Mouse (Mus musculus) midbrain, embryonic 16.5 days (tissue): Measurements from ENCODE around the gene Gm5737. TPM values are rescaled to one million over a fixed set of nuclear protein-coding genes. Genes with fewer than 3 reads are reported as not detected.
A peak's percentile ranks its signal among the peaks of the same experiment; 100 is the strongest.

Source experiments
- ATAC-seq: fragments of 200-750 bp; cut with Nextera tagmentation; 2 replicates; pipeline ENCODE4 v1.8.0; 2017; ENCODE audit warnings: moderate TSS enrichment
- H3K27ac ChIP-seq: fragments of 300-500 bp; sonication (generic); 2 replicates; pipeline ENCODE4 v1.5.1; 2014; ENCODE audit warnings: mild to moderate bottlenecking, low read length, mixed read lengths
- H3K27me3 ChIP-seq: fragments of 300-500 bp; sonication (generic); 2 replicates; pipeline ENCODE4 v1.6.1; 2014; ENCODE audit warnings: low read depth, low read length, mixed read lengths; ENCODE audit not compliant: control insufficient read depth, insufficient read depth
- H3K36me3 ChIP-seq: fragments of 300-500 bp; sonication (generic); 2 replicates; pipeline ENCODE4 v1.6.1; 2014; ENCODE audit warnings: mild to moderate bottlenecking, low read length, moderate library complexity, mixed read lengths; ENCODE audit not compliant: control insufficient read depth, insufficient read depth
- H3K4me1 ChIP-seq: fragments of 300-500 bp; sonication (generic); 2 replicates; pipeline ENCODE4 v1.6.1; 2014; ENCODE audit warnings: mild to moderate bottlenecking, low read length, mixed read lengths; ENCODE audit not compliant: control insufficient read depth, insufficient read depth
- H3K4me2 ChIP-seq: fragments of 300-500 bp; sonication (generic); 2 replicates; pipeline ENCODE4 v1.6.1; 2014; ENCODE audit warnings: mild to moderate bottlenecking, low read length, mixed read lengths
- H3K4me3 ChIP-seq: fragments of 300-500 bp; sonication (generic); 2 replicates; pipeline ENCODE4 v1.5.1; 2014; ENCODE audit warnings: low read depth, mild to moderate bottlenecking, low read length, moderate library complexity, mixed read lengths
- H3K9ac ChIP-seq: fragments of 300-500 bp; sonication (generic); 2 replicates; pipeline ENCODE4 v1.6.1; 2014; ENCODE audit warnings: low read depth, low read length, mixed read lengths
- H3K9me3 ChIP-seq: fragments of 300-500 bp; sonication (generic); replicated peaks from 2 replicates; pipeline ENCODE4 v1.6.1; 2014; ENCODE audit warnings: mild to moderate bottlenecking, low read length, mixed read lengths; ENCODE audit not compliant: control insufficient read depth, poor library complexity, severe bottlenecking
- WGBS: fragments of 180-500 bp; shearing (Covaris S2); extraction: QIAGEN DNeasy Blood & Tissue Kit; methylation state at CpG from one replicate; pipeline ENCODE4 v1.1.7; 2014; 5-methylcytosine and 5-hydroxymethylcytosine counted together
- polyA plus RNA-seq: library from polyadenylated mRNA; unstranded; fragments of >200 nt; fragmentation: Nextera tagmentation; extraction: Ambion mirVana; gene quantifications from 2 replicates; pipeline ENCODE4 v1.2.1, GENCODE M21; 2015

Gm5737 gene
- polyA plus RNA-seq, 1 experiment from 2014 or later: 0.14 TPM

- ATAC-seq: no peak
- Histone ChIP-seq H3K27ac (no peak overlapping the region), H3K4me2 (no peak overlapping the region)
Observed at GRCm38 (mm10) chr7:120850165-120850564, 38.0 kb downstream of the Gm5737 start.

GRCm38 (mm10) chr7:120859854-120860253, 47.7 kb downstream of the Gm5737 start:
- ATAC-seq: no peak
- 92% methylated on average over 11 of the region's 11 CpGs for WGBS
- H3K4me1 ChIP-seq: peaks cover 3% of the 10 kb centered on the region
- no peaks in the 10 kb centered on the region for H3K9me3 ChIP-seq
- H3K4me2 ChIP-seq: no peak overlapping the region
- no peak overlapping the region for H3K9ac ChIP-seq
- no peak overlapping the region for H3K4me3 ChIP-seq
- no peak overlapping the region for H3K27ac ChIP-seq
- no peaks in the 10 kb centered on the region for H3K27me3 ChIP-seq
- H3K36me3 ChIP-seq: peaks cover 7% of the 10 kb centered on the region; the same call in 1 of the 2 replicates

More at GRCm38 (mm10) chr7:120850165-120850564, 38.0 kb downstream of the Gm5737 start:
- Histone ChIP-seq H3K9me3 (no peaks in the 10 kb centered on the region), H3K4me3 (no peak overlapping the region), H3K27me3 (no peaks in the 10 kb centered on the region), H3K4me1 (peaks cover 6% of the 10 kb centered on the region), H3K9ac (no peak overlapping the region), H3K36me3 (no peaks in the 10 kb centered on the region)
- WGBS: 97% methylated on average over 3 of the region's 3 CpGs

DNA sequence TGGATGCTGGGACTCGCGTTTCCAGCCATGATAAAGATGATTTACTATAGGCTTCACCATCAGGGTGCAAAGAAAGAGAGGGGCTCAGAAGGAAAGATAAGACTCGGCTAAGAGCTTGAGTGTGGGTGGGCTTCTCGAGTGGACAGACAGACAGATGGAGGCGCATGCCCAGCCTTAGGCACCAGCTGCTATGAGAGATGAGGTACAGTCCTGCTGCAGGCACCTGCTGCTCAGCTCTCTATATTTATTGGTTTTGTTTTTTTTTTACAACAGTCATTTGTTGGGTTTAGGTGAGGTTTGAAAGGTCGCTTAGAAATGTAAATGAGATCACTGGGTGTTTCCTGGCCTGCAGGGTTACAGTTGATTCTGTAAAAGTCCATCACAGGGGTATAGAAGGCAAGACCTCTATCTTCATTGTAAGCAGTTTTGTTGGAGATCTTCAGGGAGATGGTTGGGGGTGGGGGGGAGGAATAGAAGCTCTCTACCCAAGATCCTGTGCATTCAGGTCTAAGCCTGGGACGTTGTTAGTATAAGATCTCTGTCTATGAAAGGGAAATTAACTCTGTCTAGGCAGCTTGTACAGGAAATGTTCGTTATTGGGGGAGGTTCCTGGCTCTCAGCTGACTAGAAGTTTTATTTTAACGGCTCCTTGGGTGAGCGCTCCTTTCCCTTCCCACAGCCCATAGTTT, 48.8 kb downstream of the Gm5737 start:
- no peak for ATAC-seq
- no peak overlapping the region for H3K4me3 ChIP-seq
- H3K27ac ChIP-seq: no peak overlapping the region
- WGBS: 53% methylated on average over 10 of the region's 10 CpGs
- H3K27me3 ChIP-seq: no peaks in the 10 kb centered on the region
- H3K9ac ChIP-seq: no peak overlapping the region
- H3K4me1 ChIP-seq: peaks cover 11% of the 10 kb centered on the region
- no peaks in the 10 kb centered on the region for H3K9me3 ChIP-seq
- no peak overlapping the region for H3K4me2 ChIP-seq
- H3K36me3 ChIP-seq: peaks cover 7% of the 10 kb centered on the region; the same call in 1 of the 2 replicates

DNA sequence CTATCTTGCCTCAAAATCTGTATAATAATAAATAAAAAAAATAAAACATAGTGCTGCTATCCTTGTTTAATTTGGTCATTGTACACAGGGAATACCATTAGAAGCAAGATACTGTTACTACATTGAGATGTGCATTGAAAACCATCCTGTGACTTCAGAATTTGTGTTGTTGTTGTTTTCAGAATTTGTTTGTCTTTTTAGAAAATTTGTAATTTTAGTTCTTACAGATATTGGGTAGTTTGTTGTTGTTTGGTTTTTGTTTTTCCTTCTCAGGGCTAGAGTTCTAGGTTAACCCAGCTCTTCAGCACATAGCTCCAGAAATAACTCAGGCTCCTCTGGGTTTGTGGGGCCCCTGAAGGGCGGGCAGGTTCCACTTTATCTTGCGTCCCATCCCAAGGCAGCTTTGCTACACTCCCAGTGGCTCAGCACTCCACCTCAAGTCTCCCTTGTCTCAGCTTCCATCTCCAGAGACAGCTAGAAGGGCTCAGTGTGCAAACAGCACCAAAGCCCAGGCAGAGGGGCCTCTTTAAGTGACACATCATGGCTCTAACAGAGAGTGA, 49.4 kb downstream of the Gm5737 start:
- no peaks in the 10 kb centered on the region for H3K9me3 ChIP-seq
- no peak for ATAC-seq
- 36% methylated on average over 2 of the region's 2 CpGs for WGBS
- no peak overlapping the region for H3K27ac ChIP-seq
- H3K27me3 ChIP-seq: no peaks in the 10 kb centered on the region
- peaks cover 7% of the 10 kb centered on the region; the same call in 1 of the 2 replicates for H3K36me3 ChIP-seq
- H3K4me3 ChIP-seq: no peak overlapping the region
- no peak overlapping the region for H3K4me2 ChIP-seq
- H3K9ac ChIP-seq: no peak overlapping the region
- H3K4me1 ChIP-seq: peaks cover 11% of the 10 kb centered on the region

DNA sequence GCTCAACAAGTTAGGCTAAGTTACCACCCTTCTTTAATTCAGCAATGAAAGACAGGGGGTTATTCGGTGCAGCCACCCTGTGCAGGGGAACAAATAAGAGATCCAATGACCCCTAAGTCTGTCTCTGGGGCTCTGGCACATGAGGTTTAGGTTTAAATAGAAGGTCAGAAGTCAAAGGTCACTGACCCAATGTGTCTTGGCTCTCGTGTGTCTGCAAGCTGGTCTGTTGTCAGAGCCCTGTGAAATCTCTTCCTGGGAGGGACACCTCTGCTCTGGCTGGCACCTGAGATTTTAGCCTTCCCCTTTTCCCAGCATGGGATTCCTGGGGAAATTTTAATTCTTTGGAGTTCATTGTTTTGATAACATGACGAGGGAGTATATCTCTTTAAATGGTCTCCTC, 50.0 kb downstream of the Gm5737 start:
- no peak for ATAC-seq
- no peaks in the 10 kb centered on the region for H3K9me3 ChIP-seq
- H3K27me3 ChIP-seq: no peaks in the 10 kb centered on the region
- H3K4me1 ChIP-seq: peaks cover 11% of the 10 kb centered on the region
- H3K36me3 ChIP-seq: peaks cover 7% of the 10 kb centered on the region; the same call in 1 of the 2 replicates
- H3K4me3 ChIP-seq: no peak overlapping the region
- no peak overlapping the region for H3K9ac ChIP-seq
- no peak overlapping the region for H3K4me2 ChIP-seq
- WGBS: 13% methylated on average over 3 of the region's 3 CpGs
- no peak overlapping the region for H3K27ac ChIP-seq

- ATAC-seq: no peak
- 68% methylated on average over 7 of the region's 7 CpGs for WGBS
- H3K9me3 ChIP-seq: no peaks in the 10 kb centered on the region
- H3K27ac ChIP-seq: no peak overlapping the region
- H3K27me3 ChIP-seq: no peaks in the 10 kb centered on the region
- no peak overlapping the region for H3K4me2 ChIP-seq
- H3K36me3 ChIP-seq: peaks cover 7% of the 10 kb centered on the region; the same call in 1 of the 2 replicates
- H3K4me3 ChIP-seq: no peak overlapping the region
- no peak overlapping the region for H3K9ac ChIP-seq
- peaks cover 11% of the 10 kb centered on the region for H3K4me1 ChIP-seq
Observed at GRCm38 (mm10) chr7:120862626-120863025, 50.5 kb downstream of the Gm5737 start.

DNA sequence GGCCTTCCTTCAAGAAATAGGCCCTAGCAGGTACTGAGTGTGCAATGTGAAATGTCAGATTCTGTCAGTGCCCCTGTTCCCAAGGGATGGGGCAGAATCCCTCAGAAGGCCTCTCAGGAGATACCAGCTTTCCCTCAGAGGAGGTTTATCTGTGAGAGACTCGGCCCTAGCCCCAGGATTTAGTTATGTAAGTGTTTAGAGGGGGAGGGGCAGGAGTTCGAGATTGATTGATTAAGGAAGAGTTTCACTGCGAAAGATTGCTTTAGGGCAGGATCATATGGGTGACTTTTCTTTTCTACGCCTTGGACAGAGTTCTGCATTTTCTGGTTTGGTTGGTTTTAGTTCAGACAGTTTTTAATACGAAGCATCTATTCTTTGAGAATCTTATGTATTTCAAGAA, 51.3 kb downstream of the Gm5737 start:
- no peak overlapping the region for H3K4me3 ChIP-seq
- no peaks in the 10 kb centered on the region for H3K9me3 ChIP-seq
- no peak for ATAC-seq
- peaks cover 11% of the 10 kb centered on the region for H3K4me1 ChIP-seq
- H3K36me3 ChIP-seq: peaks cover 4% of the 10 kb centered on the region; the same call in 1 of the 2 replicates
- no peak overlapping the region for H3K9ac ChIP-seq
- H3K4me2 ChIP-seq: no peak overlapping the region
- no peaks in the 10 kb centered on the region for H3K27me3 ChIP-seq
- WGBS: 57% methylated on average over 5 of the region's 5 CpGs
- H3K27ac ChIP-seq: no peak overlapping the region

- no peak overlapping the region for H3K9ac ChIP-seq
- H3K27ac ChIP-seq: no peak overlapping the region; the same call in 1 of the 2 replicates
- peak; percentile 69; the same call in 1 of the 2 replicates for ATAC-seq
- H3K4me2 ChIP-seq: peak overlapping the region; percentile 9; the same call in 1 of the 2 replicates
- WGBS: 6% methylated on average over 7 of the region's 7 CpGs
- H3K9me3 ChIP-seq: no peaks in the 10 kb centered on the region
- no peaks in the 10 kb centered on the region for H3K36me3 ChIP-seq
- H3K27me3 ChIP-seq: no peaks in the 10 kb centered on the region
- H3K4me1 ChIP-seq: peaks cover 12% of the 10 kb centered on the region
- no peak overlapping the region for H3K4me3 ChIP-seq
Observed at GRCm38 (mm10) chr7:120865100-120865499, 52.9 kb downstream of the Gm5737 start.

DNA sequence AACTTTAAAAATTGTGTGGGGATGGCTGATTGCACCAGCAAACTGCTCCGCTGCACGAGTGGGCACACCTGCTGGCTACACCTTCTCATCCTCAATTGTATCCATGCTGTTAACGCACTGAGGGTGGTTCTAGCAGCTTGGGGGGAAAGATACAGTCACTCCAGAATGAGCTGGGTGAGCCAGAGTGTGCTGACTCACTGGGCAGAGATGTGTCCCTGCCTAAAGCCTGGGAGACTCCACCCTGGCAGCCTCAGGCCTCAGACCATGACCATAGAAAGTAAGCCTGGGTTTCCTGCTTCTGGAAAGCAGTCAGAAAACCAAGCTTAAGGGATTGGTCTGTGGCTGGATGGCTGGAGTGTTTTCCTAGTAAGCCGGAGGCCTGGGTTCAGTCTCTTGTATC, 53.7 kb downstream of the Gm5737 start:
- no peaks in the 10 kb centered on the region for H3K36me3 ChIP-seq
- no peak overlapping the region for H3K9ac ChIP-seq
- H3K27me3 ChIP-seq: no peaks in the 10 kb centered on the region
- no peak overlapping the region for H3K4me2 ChIP-seq
- WGBS: 35% methylated on average over 4 of the region's 4 CpGs
- H3K9me3 ChIP-seq: no peaks in the 10 kb centered on the region
- ATAC-seq: no peak
- H3K4me3 ChIP-seq: no peak overlapping the region
- H3K4me1 ChIP-seq: peaks cover 13% of the 10 kb centered on the region
- peak overlapping the region; percentile 53 for H3K27ac ChIP-seq
